Mouse (Mus musculus): Measurements from ENCODE around the gene Rnf157.
A peak's percentile ranks its signal among the peaks of the same experiment; 100 is the strongest.
"Not testable (repeated sequence)": the region's sequence is repeated elsewhere in the genome, so short reads cannot be mapped to it uniquely, and the experiment has no call there.

The Rnf157 gene

DNA sequence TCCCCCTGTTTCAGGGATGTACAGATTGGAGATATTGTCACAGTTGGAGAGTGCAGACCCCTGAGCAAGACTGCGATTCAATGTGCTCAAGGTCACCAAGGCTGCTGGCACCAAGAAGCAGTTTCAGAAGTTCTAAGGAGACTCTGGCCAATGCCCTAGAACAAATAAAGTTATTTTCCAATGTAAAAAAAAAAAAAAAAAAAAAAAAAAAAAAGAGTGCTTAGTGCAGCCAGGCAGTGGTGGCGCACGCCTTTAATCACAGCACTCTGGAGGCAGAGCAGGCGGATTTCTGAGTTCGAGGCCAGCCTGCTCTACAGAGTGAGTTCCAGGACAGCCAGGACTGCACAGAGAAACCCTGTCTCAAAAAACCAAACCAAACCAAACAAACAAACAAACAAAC is 29.8 kb downstream of the Rnf157 start:
- DNase-seq (ENCODE audit: low read depth, low spot score) = not testable (repeated sequence)

DNA sequence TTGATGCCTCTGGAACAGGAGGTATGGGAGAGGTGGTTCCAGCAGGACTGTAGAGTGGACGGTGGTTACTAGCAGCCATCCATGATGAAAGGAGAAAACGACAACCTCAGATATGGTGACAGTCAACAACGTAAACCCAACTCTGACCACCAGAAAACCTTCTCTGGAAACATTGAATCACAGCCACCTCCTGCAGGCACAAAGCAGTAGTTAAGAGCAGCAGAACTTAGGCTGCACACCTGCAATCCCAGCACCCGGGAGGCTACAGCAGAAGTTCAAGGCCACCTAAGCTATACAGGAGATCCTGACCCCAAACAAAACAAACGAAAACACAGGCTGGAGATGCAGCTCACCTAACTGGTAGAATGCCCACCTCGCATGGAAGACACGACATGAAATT is 32.1 kb downstream of the Rnf157 start:
- no peak for DNase-seq (ENCODE audit: low read depth, low spot score)

DNA sequence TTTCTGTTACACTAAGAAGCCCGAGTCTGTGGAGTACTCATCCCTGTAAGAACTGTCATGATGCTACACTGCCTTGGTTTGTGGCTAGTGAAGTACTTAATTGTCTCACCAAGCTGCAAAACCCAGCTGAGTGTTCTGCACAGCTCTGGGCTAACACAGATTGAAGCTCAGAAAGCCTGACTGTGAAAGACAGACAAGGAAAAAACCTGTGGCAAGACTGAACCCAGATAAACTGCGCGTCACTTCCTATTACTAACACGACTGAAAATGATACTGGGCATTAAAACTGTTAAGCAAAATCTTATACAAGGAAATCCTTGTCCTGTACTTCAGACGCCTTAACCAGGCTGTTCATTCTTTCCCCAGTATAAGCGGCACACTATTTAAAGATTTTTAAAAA is 33.3 kb downstream of the Rnf157 start:
- no peak for DNase-seq (ENCODE audit: low read depth, low spot score)

DNA sequence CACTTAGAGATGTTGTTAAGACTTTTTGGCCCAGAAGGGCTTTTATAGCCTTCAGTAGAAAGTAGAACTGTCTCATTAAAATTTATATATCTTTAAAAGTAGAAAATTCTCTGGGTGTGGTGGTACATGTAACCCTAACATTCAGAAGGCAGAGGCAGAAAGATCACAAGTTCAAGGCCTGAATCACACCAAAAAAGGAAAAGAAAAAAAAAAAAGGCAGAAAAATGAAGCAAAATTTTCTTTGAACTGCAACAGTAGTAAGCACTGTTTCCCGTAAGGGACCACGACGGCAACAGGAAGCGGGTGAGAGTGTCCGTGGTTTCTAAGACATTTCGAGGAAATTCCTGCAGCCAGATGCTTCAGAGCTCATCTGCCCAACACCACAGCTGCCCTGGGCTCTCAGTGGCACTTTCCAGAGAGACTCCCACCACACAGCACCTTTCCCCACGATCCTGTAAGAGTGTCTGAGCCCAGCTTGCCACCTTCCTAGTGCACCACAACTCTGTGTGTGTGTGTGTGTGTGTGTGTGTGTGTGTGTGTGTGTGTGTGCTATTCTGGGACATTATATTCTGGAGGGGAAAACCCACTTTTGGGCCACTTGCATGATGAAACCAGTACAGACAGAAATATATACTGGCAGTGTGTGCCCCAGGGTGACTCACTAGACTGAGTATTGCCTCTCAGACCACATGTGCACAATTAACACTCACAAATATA is 35.7 kb downstream of the Rnf157 start:
- no peak for DNase-seq (ENCODE audit: low read depth, low spot score)

DNA sequence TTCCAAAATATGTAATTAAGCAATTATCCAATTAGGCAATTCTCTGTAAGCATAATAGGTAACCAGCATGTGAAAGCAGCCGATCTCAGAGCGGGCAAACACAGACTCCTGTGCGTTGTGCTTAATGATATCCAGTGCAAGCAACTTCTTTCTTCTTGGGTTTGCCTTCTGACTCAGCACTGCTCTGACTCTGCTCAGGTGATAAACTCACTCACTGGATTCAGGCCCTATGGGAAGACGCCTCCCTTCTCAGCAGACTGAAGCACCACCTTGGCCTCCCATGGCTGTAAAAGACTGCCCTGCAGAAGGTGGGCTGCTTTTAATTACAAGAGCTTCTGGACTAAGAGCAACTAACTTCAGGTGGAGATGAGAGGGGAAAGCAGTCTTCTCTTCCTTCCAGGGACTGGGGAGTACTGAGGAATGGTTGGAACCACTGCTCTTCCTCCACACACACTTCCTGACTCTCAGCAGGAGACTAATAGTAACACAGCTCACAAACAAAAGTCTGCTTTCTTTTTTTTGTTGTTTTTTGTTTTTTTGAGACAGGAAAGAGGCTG is 40.9 kb downstream of the Rnf157 start:
- peak; percentile 30 for DNase-seq (ENCODE audit: low read depth, low spot score)

DNA sequence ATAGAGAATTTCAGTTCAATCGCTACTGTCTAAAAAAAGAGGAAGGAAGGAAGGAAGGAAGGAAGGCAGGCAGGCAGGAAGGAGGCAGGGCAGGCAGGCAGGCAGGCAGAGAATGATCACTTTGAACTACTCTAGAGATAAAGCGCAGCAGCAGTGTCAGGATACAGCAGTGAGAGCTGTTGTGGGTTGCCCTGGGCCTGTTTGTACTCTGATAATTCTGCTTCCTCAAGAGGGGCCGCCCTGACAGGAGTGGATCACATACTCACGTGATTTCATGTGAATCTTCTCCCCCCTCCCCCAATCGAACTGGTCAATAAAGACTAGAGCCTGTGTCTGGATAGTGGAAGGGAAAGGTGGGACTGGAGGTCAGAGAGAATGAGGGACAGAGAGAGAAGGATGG is 43.2 kb downstream of the Rnf157 start:
- no peak for DNase-seq (ENCODE audit: low read depth, low spot score)

DNA sequence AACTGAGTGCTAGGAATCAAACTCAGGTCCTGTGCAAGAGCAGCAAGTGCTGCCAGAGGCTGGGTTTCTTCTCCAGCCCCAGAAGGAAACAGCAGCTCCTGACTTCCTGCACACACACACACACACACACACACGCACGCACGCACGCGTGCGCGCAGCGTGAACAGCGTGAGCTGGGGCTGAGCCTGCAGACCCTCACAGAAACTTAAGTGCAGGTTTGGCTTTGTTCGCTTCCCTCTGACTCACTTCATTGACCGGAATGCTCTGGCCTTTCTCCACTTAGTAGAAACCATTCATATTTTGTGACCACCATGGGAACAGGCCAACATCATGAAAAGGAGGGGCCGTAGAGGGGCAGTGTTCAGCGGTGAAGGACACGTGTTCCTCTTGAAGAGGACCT is 43.8 kb downstream of the Rnf157 start:
- no peak for DNase-seq (ENCODE audit: low read depth, low spot score)

DNA sequence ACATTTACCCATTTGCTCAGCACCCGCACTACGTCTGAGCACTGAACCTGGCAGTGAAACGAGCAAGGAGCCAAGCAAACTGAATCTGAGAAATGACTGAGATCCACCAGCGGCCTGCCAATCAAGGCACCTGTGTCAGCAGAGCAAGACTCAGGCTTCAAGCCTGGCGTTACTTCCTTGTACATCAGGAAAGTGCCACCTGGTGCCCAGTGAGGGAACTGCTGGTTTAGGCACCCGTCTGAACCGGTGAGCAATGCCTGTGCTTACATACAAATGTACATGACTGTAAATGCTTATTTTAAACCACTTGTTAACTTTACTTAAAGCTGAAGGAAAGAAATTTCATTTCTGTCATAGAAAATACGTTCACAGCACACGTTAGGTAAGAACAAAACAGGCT is 44.7 kb downstream of the Rnf157 start:
- DNase-seq (ENCODE audit: low read depth, low spot score) = peak; percentile 93

DNA sequence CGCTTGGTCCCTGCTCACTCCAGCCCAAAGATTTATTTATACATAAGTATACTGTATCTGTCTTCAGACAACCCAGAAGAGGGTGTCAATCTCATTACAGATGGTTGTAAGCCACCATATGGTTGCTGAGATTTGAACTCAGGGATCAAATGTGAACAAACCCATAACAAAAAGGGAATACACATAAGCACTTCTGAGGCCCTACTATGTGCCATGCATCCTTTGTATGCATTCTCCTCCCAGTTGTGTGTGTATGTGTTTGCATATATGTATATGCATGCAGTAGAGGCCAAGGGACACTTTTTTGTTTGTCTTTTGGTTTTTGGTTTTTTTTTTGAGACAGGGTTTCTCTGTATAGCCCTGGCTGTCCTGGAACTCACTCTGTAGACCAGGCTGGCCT is 46.2 kb downstream of the Rnf157 start:
- no peak for DNase-seq (ENCODE audit: low read depth, low spot score)

DNA sequence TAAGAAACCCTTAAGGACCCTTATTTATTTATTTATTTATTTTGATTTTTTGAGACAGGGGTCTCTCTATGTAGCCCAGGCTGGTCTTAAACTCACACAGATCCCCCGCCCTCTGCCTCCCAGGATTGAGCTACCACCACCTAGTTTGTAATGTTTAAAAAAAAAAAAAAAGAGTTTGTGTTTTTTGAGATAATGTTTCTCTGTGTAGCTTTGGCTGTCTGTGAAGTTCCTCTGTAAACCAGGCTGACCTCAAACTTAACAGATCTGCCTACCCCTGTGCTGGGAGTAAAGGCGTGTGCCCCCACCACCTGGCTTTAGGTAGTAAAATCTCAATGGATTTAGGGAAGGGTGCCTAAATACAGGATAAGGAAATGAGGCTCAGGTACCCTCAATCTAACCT is 46.7 kb downstream of the Rnf157 start:
- no peak for DNase-seq (ENCODE audit: low read depth, low spot score)

DNA sequence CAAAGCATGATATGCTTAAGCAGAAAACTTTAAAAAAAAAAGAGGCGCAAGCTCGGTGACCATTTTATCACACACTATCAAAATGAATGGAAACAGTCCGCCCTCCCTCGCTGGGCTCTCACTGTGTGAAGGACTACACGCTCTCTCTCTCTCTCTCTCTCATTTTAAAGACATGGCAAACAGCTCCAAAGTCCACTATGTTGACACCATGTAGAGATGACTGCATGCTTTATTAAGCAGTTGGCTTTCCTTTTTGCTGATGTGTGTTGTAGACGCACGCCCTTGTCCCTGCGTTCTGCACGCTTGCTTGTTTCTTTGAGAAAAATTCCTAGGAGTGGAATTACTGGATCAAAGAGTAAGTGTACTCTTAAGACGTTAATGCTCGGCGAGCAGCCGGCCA is 47.4 kb downstream of the Rnf157 start:
- no peak for DNase-seq (ENCODE audit: low read depth, low spot score)

DNA sequence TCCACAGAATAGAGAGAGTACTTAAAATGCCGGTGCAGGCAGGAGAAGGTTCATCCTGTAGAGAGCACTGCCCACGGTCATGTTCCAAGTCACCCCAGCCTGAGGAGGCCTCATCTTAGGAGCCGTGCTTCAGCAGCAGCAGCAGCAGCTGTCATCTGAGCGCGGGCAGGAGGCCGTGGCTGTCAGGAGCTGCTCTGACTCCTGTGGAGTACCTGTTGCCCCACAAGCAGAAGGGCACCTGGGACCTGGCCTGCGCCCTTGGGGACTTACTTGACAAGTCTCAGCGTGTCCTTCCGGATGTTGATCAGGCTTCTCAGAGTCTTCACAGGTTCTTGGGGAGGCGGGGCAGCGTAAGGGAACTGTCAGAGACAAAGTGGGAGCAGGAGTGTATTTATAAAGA is 50.8 kb downstream of the Rnf157 start:
- no peak for DNase-seq (ENCODE audit: low read depth, low spot score)

DNA sequence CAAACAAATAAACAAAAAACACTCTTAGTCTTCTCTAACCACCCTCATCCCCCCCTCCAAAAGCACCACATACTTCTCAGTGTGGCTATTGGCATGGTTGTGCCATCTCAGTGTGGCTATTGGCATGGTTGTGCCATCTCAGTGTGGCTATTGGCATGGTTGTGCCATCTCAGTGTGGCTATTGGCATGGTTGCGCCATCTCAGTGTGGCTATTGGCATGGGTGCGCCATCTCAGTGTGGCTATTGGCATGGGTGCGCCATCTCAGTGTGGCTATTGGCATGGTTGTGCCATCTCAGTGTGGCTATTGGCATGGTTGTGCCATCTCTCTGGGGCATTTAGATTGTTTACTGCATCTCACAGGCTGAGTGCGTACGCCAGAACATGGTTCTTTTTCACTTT is 51.9 kb downstream of the Rnf157 start:
- DNase-seq (ENCODE audit: low read depth, low spot score) = peak; percentile 22

DNA sequence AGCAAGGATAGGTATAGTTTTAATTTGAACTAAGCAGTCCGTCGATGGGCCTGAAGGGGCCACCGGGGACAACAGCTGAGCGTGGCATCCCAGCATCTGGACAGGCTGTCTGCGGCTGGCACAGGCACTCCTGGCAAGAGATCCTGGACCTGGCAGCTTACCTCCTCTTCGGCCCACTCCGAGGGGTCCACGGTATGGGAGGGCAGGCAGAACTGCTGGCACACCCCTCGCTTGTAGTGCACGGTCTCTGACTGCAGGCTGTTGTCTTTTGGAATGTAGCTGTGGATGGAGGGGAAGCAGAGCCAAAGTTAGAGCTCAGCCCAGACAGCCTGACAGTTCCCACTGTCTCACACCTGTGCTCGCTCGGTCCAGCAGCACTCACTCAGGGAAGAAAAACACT is 53.2 kb downstream of the Rnf157 start:
- no peak for DNase-seq (ENCODE audit: low read depth, low spot score)

DNA sequence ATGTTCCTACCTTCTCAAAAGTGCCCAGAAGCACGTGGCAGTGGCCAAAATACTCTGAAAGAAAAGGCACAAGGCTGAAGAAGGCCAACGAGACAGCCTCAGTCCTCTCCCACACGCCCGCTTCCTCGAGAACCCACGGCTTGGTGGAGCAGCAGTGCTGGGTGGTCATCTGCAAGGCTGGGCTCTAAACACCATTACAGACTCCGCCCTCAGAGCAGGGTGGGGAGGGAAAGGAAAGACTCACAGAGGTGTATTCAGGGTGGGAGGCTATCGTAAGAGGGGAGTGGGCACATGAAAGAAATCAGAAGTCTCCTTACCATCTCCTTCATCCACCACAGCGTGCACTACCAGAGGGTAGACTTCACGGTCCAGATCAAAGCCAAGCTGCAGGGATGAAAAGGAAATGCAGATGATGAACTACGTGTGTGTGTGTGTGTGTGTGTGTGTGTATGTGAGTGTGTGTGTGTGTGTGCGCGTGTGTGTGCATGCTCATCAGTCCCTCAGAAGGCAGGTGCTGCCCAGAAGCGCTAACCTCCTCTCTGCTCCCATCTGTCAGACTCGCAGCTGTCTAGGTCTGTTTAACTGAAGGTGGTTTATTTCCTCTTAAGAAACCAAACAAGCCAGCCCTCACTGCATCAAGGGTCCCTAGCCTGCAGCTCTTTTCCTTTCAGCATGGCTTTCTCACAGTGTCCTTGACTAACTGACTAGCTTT is 53.8 kb downstream of the Rnf157 start:
- DNase-seq (ENCODE audit: low read depth, low spot score) = no peak

DNA sequence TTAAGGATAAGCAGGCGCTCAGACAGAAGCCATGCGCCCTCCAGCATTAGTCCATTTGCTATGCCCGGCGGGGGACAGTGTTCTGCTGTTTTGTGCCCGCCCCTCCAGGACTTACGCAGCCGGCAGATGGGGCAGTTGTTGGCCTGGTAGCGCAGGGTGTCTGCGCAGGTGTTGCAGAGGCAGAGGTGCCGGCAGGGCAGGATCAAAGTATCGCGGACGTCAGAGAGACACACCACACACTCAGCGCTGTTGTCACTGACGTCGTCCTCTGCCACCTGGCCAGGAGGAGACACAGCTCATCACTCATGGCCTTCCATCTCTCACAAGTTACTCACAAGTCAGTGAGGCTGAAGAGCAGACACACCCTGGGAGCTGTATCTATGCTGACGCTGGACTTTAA is 58.3 kb downstream of the Rnf157 start:
- DNase-seq (ENCODE audit: low read depth, low spot score) = no peak

DNA sequence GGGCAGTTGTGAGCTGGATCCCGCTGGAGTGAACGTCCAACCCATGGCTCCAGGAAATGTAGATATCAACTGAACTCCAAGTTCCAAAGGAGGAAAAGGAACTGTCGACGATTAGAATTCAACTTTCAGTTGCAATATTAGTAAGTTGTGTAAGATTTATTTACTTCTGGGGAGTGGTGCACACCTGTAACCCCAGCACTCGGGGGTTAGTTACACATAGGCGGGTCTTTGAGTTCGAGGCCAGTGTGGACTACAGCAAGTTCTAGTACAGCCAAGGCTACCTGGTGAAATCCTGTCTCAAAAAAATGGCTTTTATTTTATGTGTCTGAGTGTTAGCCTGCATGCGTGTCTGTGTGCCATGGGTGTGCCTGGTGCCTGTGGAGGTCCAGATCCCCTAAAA is 59.3 kb downstream of the Rnf157 start:
- DNase-seq (ENCODE audit: low read depth, low spot score) = no peak

DNA sequence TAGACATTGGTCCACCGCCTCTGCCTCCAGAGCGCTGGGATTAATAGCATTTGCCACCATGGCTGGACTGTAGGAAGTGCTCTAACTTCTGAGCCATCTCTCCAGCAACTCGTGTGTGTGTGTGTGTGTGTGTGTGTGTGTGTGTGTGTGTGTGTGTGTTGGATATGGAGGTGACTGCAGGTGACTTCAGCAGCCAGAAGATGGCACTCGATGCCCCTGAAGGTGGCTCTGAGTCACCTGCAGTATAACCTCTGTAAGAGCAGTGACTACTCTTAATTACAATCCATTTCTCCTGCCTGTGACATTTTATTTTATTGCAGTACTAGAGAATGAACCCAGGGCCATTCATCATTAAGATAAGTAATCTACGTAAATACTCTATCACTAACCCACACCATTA is 61.5 kb downstream of the Rnf157 start:
- DNase-seq (ENCODE audit: low read depth, low spot score) = no peak

DNA sequence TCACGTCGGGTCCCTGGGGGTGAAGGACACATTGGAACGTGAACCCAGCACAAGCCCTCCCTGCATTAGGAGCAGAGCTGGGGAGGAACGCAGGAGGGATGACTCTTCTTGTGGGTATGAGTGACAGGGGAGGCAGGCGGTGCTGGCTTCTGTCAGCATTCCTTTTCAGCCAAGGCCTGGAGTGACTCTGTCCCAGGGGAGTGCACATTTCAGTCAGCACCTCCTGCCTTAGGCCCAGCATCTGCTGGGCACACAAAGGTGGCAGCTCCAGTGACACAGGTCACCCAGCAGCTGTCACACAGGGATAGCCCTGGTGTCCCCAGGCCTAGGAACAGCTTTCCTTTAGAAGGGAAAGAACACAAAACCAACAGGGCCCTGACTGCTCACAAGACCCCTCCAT is 64.9 kb downstream of the Rnf157 start:
- DNase-seq (ENCODE audit: low read depth, low spot score) = no peak

DNA sequence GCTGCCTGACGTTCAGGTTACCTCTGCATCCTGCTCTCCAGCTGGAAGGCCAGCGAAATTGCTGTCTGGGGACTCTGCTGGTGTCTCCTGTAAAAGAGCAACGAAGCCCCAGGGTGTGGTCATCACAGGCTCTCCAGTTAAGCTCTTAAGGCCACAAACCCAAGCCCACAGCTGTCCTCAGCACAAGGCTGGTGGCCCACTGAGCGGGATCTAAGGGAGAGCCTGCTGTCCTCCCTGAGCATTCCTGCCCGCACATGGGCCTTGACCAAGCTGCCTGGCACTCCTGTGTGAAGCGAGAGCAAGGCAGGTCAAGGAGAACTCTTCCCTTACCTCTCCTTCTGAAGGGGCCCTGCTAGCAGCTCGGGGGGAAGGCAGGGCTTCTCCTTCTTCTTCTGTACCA is 65.8 kb downstream of the Rnf157 start:
- DNase-seq (ENCODE audit: low read depth, low spot score) = no peak

DNA sequence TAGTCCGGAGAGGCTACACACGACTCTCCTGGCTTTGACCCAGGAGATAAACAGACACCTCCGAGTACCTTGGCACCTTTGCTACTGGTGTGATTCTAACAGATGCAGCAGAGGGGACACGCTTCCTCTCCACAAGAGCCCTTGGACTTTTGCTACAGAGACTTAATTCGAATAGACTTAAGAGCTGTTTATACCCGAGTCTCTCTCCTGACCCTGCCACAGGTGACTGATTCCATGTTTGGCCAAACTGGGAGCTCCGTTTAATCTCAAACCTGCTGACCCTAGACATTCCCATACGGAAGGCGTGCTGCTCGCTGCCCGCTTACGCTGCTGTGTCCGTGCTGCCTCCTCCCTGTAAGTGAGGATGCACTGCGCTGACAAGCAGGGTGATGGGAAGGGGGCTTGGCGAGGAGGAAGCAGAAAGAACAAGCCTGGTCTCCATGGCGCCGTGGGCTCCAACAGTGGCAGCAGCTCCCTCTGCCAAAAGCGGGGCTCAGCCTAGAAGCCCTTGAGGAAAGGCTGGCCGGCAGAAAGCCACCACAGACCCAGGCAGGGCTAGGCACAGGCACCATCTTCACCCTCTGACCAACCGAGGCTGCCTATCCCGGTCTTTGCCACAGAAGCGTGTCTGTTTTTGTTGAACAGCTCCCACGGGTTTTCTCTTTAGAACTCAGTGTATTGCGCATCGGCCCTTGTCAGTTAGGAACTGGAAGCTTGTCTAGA is 70.6 kb downstream of the Rnf157 start:
- no peak for DNase-seq (ENCODE audit: low read depth, low spot score)

DNA sequence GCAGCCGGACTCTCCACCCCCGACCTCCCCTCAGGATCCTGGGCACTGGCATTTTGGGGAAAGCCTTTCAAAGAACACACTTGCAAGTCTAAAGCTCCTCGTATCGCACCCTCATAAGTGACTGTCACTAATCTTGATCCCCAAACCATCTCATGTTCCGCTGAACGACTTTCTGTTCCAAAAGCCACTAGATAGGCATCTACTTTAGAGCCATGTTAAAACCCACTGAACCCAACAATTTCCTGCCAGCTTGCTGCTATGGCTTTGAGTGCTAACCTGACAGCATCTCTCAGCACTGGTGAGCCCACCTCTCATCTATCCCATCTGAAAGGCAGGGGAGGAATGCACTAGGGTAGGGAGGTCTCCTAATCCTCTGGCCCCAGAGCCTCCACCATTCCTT is 75.3 kb downstream of the Rnf157 start:
- no peak for DNase-seq (ENCODE audit: low read depth, low spot score)

DNA sequence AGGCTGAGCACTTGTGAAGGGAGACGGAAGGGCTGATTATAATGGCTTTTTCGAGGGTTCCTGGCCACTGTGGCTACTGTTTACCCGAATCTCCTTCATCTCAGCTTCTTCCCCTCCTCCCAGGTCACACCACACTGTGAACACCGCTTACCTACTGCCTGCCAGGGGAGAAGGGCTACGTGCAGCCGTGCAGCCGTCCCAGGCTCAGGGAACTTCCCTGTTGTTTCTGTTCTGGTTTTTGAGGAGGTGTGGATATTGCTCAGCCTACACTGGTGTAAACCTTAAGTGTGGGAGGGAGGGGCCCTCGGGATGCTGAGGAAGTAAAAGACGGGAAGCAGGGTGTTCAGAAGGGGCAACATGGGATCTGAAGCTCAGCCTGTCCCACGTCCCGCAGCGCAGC is 75.8 kb downstream of the Rnf157 start:
- DNase-seq (ENCODE audit: low read depth, low spot score) = no peak
